Mouse (Mus musculus) midbrain, embryonic 16.5 days (tissue): ENCODE measurements around the gene Kdr. TPM values are rescaled to one million over a fixed set of nuclear protein-coding genes. Genes with fewer than 3 reads are reported as not detected.
A peak's percentile ranks its signal among the peaks of the same experiment; 100 is the strongest.

ENCODE experiments used
- ATAC-seq: fragments of 200-750 bp; cut with Nextera tagmentation; 2 replicates; pipeline ENCODE4 v1.8.0; 2017; ENCODE audit warnings: moderate TSS enrichment
- H3K27ac ChIP-seq: fragments of 300-500 bp; sonication (generic); 2 replicates; pipeline ENCODE4 v1.5.1; 2014; ENCODE audit warnings: mild to moderate bottlenecking, low read length, mixed read lengths
- H3K27me3 ChIP-seq: fragments of 300-500 bp; sonication (generic); 2 replicates; pipeline ENCODE4 v1.6.1; 2014; ENCODE audit warnings: low read depth, low read length, mixed read lengths; ENCODE audit not compliant: control insufficient read depth, insufficient read depth
- H3K36me3 ChIP-seq: fragments of 300-500 bp; sonication (generic); 2 replicates; pipeline ENCODE4 v1.6.1; 2014; ENCODE audit warnings: mild to moderate bottlenecking, low read length, moderate library complexity, mixed read lengths; ENCODE audit not compliant: control insufficient read depth, insufficient read depth
- H3K4me1 ChIP-seq: fragments of 300-500 bp; sonication (generic); 2 replicates; pipeline ENCODE4 v1.6.1; 2014; ENCODE audit warnings: mild to moderate bottlenecking, low read length, mixed read lengths; ENCODE audit not compliant: control insufficient read depth, insufficient read depth
- H3K4me2 ChIP-seq: fragments of 300-500 bp; sonication (generic); 2 replicates; pipeline ENCODE4 v1.6.1; 2014; ENCODE audit warnings: mild to moderate bottlenecking, low read length, mixed read lengths
- H3K4me3 ChIP-seq: fragments of 300-500 bp; sonication (generic); 2 replicates; pipeline ENCODE4 v1.5.1; 2014; ENCODE audit warnings: low read depth, mild to moderate bottlenecking, low read length, moderate library complexity, mixed read lengths
- H3K9ac ChIP-seq: fragments of 300-500 bp; sonication (generic); 2 replicates; pipeline ENCODE4 v1.6.1; 2014; ENCODE audit warnings: low read depth, low read length, mixed read lengths
- H3K9me3 ChIP-seq: fragments of 300-500 bp; sonication (generic); replicated peaks from 2 replicates; pipeline ENCODE4 v1.6.1; 2014; ENCODE audit warnings: mild to moderate bottlenecking, low read length, mixed read lengths; ENCODE audit not compliant: control insufficient read depth, poor library complexity, severe bottlenecking
- WGBS: fragments of 180-500 bp; shearing (Covaris S2); extraction: QIAGEN DNeasy Blood & Tissue Kit; methylation state at CpG from one replicate; pipeline ENCODE4 v1.1.7; 2014; 5-methylcytosine and 5-hydroxymethylcytosine counted together
- polyA plus RNA-seq: library from polyadenylated mRNA; unstranded; fragments of >200 nt; fragmentation: Nextera tagmentation; extraction: Ambion mirVana; gene quantifications from 2 replicates; pipeline ENCODE4 v1.2.1, GENCODE M21; 2015

Kdr gene
- polyA plus RNA-seq, 1 experiment from 2014 or later = 22.7 TPM

DNA sequence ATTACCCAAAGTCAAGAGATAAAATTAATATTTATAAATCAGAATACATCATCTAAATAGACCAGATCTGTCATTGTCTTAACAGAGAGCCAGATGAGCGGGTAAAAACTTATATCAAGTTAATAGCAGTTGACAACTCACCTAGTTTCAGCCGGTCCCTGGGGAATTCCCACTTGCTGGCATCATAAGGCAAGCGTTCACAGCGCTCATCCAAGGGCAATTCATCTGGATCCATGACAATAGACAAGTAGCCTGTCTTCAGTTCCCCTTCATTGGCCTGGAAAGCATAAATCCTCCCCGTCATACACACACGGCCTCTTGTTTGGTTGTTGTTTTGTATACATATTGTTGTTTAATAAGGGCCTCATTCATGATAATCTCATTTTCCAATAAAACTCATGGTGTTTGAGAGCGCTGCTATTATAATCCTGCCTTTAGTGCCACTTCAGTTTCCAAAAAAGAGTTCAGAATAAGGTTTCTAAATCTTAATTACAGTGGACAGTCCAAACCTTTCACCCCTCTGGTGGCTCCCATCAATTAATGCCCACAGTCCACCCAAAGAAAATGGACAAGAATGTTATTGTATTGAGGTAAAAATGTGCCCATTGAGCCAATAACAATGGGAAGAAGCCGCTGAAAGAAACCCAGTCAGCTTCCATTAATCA, 26.0 kb downstream of the Kdr start:
- Histone ChIP-seq H3K4me3 (no peak overlapping the region), H3K27me3 (no peaks in the 10 kb centered on the region), H3K4me2 (no peak overlapping the region), H3K36me3 (no peaks in the 10 kb centered on the region), H3K9me3 (no peaks in the 10 kb centered on the region), H3K9ac (no peak overlapping the region), H3K27ac (no peak overlapping the region), H3K4me1 (no peaks in the 10 kb centered on the region)
- ATAC-seq = no peak
- 51% methylated on average over 8 of the region's 8 CpGs for WGBS

DNA sequence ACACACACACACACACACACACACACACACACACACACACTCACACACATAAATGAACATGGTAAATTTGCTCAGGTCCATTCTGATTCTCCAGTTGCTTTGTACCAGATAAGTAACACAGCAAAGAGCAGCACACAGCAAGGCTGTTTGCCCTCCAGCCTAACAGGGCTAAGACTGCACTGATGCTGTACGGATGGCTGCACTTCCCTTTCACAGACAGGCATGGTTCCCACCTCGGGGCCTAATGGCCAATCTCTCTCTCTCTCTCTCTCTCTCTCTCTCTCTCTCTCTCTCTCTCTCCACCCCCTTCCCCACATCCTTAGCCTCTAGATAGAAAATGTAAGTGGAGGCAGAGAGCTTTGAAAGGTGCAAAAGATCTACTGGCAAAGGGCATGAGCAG, 27.4 kb downstream of the Kdr start:
- Histone ChIP-seq H3K36me3 (no peaks in the 10 kb centered on the region), H3K9me3 (no peaks in the 10 kb centered on the region), H3K4me1 (no peaks in the 10 kb centered on the region), H3K4me2 (no peak overlapping the region), H3K27me3 (no peaks in the 10 kb centered on the region), H3K9ac (no peak overlapping the region), H3K27ac (no peak overlapping the region), H3K4me3 (no peak overlapping the region)
- ATAC-seq = no peak
- 22% methylated on average over 2 of the region's 2 CpGs for WGBS

DNA sequence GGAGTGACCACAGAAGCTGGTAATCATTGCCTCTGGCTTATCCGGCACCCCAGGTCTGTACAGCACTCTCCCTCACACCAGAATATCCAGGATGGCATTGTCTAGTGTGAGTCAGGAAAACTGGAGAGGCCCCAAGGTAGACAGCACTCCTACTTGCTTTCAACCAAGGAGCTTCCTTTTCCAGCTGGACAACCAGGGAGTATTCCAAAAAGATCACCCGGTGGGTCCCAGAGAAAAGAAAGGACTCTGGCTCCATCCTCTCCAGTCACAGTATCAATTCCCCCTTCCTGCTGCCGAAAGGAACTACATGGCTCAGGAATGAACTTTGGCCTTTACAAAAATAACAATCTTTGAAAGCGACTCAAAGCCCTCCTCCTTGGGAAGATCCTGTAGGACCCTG, 32.9 kb downstream of the Kdr start:
- Histone ChIP-seq H3K36me3 (no peaks in the 10 kb centered on the region), H3K4me2 (no peak overlapping the region), H3K27me3 (no peaks in the 10 kb centered on the region), H3K4me1 (no peaks in the 10 kb centered on the region), H3K4me3 (no peak overlapping the region), H3K9me3 (no peaks in the 10 kb centered on the region), H3K9ac (no peak overlapping the region), H3K27ac (no peak overlapping the region)
- no peak for ATAC-seq
- 83% methylated on average over 4 of the region's 4 CpGs for WGBS

DNA sequence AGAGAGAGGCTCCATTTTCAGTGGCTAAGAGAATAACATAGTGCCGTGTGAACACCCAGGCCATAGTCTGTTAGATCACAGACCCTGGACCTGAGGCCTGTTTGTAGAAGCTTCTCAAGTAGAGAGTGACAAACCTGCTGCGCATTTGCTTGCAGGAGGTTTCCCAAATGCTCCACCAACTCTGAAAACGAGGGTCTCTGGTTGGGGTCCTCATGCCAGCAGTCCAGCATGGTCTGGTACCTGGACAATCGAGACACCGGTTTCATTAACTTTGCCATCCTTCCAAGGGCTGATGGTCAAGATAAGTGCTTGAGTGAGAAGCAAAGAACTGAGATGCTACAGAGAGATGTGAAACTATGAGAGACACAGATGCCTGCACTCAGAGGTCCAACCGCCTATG, 35.0 kb downstream of the Kdr start:
- no peak overlapping the region for H3K27ac ChIP-seq
- no peaks in the 10 kb centered on the region for H3K9me3 ChIP-seq
- ATAC-seq = no peak
- no peak overlapping the region for H3K4me3 ChIP-seq
- H3K9ac ChIP-seq = no peak overlapping the region
- 97% methylated on average over 6 of the region's 6 CpGs for WGBS
- H3K4me1 ChIP-seq = no peaks in the 10 kb centered on the region
- no peak overlapping the region for H3K4me2 ChIP-seq
- no peaks in the 10 kb centered on the region for H3K36me3 ChIP-seq
- H3K27me3 ChIP-seq = no peaks in the 10 kb centered on the region

DNA sequence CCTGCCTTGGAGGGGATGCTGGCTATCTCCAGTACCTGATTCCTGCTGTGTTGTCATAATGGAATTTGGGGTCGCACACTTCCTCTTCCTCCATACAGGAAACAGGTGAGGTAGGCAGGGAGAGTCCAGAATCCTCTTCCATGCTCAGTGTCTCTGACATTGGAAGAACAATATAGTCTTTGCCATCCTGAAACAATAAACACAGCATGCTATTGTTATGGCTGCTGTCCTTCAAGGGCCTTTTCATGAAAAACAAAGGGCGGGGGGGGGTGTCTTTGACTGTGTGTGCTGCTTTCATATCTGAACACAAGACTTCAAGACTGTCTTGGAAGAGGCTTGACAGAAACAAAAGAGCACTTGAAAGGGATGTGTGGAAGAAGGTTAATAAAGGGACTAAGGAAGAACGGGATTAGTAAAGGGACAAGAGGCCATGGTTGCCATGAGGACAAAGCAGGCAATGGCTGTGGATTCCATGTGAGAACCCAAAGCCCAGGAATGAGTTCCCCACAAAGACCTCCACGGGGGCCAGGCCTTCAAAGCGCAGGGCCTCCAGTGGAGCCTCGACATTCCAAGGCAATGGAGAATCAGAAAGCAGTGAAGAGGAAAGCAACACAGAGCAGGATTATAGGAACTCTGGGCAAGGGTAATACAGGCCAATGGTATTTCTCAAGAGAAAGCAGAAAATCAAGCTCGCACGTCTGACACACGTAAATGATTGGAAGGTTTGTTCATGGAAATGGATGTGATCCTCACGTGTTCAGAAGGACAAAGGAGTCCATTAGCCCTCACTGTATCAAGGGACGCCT, 36.3 kb downstream of the Kdr start:
- no peak overlapping the region for H3K4me2 ChIP-seq
- H3K9me3 ChIP-seq = no peaks in the 10 kb centered on the region
- no peak overlapping the region for H3K9ac ChIP-seq
- H3K36me3 ChIP-seq = no peaks in the 10 kb centered on the region
- H3K4me3 ChIP-seq = no peak overlapping the region
- H3K27ac ChIP-seq = no peak overlapping the region
- no peaks in the 10 kb centered on the region for H3K27me3 ChIP-seq
- H3K4me1 ChIP-seq = no peaks in the 10 kb centered on the region
- ATAC-seq = no peak
- WGBS = 22% methylated on average over 11 of the region's 11 CpGs

DNA sequence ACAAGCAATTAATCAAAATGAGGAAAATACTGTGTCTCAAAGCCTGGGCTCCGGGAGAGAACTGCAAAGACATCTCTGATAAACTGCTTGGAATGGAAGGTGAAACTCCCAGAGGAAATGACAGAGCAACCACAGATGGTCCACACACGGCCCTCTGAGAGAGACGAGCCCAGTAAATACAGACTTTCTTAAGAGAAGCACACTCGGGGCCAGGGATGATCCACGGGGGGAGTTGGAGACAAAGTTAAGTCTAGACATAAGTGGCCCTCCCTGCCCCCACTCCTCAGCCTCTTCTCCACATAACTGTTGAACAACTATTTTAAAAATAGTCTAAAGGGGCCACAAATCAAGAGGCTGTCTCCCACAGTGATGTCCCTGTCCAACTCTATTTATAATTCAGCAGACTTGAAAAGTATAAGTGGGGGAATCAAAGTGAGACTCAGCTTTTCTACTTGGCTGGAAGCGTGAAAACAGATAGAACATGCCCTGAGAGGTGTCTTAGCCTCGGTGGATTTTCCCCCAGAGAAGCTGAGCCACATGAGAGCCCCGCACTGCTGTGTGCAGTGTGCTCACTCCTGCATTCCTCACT, 39.0 kb downstream of the Kdr start:
- Histone ChIP-seq H3K4me1 (no peaks in the 10 kb centered on the region), H3K9ac (no peak overlapping the region), H3K4me2 (no peak overlapping the region), H3K36me3 (no peaks in the 10 kb centered on the region), H3K9me3 (no peaks in the 10 kb centered on the region), H3K4me3 (no peak overlapping the region), H3K27me3 (no peaks in the 10 kb centered on the region), H3K27ac (peak overlapping the region; percentile 26; the same call in 1 of the 2 replicates)
- 52% methylated on average over 8 of the region's 8 CpGs for WGBS
- ATAC-seq = no peak

DNA sequence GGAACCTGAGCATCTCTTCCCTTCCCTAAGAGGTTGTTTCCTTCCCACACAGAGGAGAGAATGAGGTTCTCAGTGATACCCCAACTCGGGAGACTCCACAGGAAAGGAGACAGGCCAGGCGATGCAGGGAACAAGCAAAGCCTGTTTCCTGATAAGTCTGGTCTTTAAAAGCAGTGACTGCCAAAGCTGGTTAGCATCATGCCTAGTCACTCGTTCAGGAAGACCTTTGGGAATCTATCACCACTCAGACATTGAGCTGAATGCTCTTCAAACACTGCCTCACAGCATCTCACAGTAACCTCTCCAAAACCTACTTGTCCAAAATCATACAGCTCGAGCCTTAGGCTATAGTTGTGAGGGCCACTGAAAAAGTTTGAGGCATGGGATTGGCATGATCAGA, 40.2 kb downstream of the Kdr start:
- Histone ChIP-seq H3K4me2 (no peak overlapping the region), H3K36me3 (no peaks in the 10 kb centered on the region), H3K4me1 (no peaks in the 10 kb centered on the region), H3K27me3 (no peaks in the 10 kb centered on the region), H3K27ac (no peak overlapping the region), H3K4me3 (no peak overlapping the region), H3K9ac (no peak overlapping the region), H3K9me3 (no peaks in the 10 kb centered on the region)
- WGBS = 75% methylated on average over 4 of the region's 4 CpGs
- ATAC-seq = no peak

DNA sequence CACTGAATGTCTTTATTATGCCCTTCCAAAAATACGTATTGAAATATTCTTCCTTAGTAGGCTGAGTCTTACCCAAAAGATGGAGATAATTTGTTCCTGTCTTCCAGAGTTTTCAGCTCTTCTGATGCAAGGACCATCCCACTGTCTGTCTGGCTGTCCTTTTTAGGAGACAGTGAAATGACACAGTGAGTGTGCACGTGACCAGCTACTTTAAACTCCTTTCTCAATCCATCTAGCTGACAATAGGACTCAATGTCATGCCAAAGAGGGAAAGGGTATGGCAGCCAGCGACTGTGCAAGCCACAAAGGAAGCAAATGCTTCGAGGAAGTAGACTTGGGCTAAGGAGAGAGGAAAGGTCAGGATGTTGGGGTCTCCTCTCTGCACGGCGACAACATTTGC, 42.0 kb downstream of the Kdr start:
- H3K4me1 ChIP-seq = no peaks in the 10 kb centered on the region
- no peaks in the 10 kb centered on the region for H3K36me3 ChIP-seq
- ATAC-seq = no peak
- H3K4me3 ChIP-seq = no peak overlapping the region
- H3K4me2 ChIP-seq = no peak overlapping the region
- no peaks in the 10 kb centered on the region for H3K9me3 ChIP-seq
- H3K27me3 ChIP-seq = no peaks in the 10 kb centered on the region
- H3K27ac ChIP-seq = no peak overlapping the region
- no peak overlapping the region for H3K9ac ChIP-seq
- WGBS = 78% methylated on average over 6 of the region's 6 CpGs

GRCm38 (mm10) chr5:75935225-75935624, 43.0 kb downstream of the Kdr start:
- H3K27me3 ChIP-seq = no peaks in the 10 kb centered on the region
- H3K27ac ChIP-seq = no peak overlapping the region
- no peaks in the 10 kb centered on the region for H3K4me1 ChIP-seq
- WGBS = 84% methylated on average over 8 of the region's 8 CpGs
- no peak overlapping the region for H3K9ac ChIP-seq
- H3K9me3 ChIP-seq = no peaks in the 10 kb centered on the region
- H3K4me3 ChIP-seq = no peak overlapping the region
- H3K36me3 ChIP-seq = no peaks in the 10 kb centered on the region
- no peak for ATAC-seq
- H3K4me2 ChIP-seq = no peak overlapping the region
